Mouse (Mus musculus) adrenal gland (tissue): Measurements from ENCODE around the gene Rorc.

ENCODE experiments used
- intact Hi-C: fragments of 180-260 bp; cut with DNase I; formaldehyde crosslinking; loops from one replicate; pipeline ENCODE4 v1.15.1; 2025

Gene Rorc

DNA sequence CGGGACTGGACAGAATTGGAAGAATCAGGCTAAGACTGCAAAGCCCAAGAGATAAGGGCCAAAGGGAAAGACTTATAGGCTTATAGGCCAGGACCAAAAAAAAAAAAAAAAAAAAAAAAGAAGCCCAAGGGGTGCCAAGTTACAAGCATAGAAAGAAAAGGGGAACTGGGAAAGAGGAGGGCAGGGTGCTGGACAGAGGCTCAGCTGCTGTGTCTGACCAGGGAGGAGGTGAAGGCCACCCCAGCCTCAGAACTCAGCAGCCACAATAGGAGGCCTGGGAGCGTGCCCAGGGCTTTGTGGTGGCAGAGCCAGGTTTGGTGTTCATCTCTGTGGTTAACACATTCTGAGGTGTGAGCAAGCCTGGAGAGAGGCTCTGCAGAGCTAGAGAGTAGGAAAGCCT, 2.6 kb downstream of the Rorc start:
- intact Hi-C loops, result no loop called here

GRCm38 (mm10) chr3:94375861-94376260, 3.3 kb downstream of the Rorc start:
- intact Hi-C loops, result no loop called here

GRCm38 (mm10) chr3:94377028-94377923, 4.7 kb downstream of the Rorc start:
- intact Hi-C loops, result no loop called here

- intact Hi-C loops, result no loop called here
Observed at GRCm38 (mm10) chr3:94379831-94380510, 7.4 kb downstream of the Rorc start.

- intact Hi-C loops, result no loop called here
Observed at GRCm38 (mm10) chr3:94382308-94382707, 9.7 kb downstream of the Rorc start.

GRCm38 (mm10) chr3:94383476-94383875, 10.9 kb downstream of the Rorc start:
- intact Hi-C loops, result no loop called here

DNA sequence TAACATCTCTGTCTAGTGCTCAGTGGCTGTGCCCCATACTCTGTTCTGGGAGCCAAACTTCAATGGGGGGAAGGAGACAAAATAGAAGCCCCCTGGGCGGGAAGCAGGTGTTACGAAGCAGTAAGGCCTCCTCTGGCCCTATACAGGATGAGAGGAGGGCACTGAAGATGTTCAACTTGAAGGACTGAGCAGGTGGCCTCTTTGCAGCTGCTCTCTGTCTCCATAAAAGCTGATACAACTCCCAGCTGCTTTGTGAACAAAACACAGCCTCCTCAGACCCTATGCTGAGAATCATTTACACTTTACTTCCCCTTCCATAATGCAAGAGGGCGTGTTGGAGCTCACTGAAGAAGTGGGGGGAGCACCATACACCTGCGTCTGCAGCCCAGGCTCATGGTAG, 14.1 kb downstream of the Rorc start:
- intact Hi-C loops, result no loop called here

- intact Hi-C loops, result no loop called here
Observed at GRCm38 (mm10) chr3:94387391-94387790, 14.8 kb downstream of the Rorc start.

DNA sequence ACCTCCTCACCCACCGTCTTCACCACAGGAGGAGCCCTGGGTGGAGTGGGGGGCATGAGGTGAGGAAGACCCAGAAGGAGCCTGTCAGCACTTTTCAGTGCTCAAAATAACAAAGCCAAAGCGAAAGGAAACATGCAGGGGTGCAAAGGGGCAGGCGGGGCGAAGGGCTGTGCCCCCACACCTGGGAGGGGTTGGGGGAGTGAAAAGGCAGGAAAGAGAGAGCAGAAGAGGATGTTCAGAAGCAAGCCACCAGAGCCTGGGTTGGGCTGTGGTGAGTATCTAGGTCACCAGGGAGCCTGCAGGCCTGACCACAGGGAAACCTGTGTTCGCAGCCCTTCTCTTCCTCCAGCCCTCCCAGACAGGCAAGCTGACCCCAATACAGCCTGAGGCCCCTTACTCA, 15.5 kb downstream of the Rorc start:
- intact Hi-C loops, result no loop called here

DNA sequence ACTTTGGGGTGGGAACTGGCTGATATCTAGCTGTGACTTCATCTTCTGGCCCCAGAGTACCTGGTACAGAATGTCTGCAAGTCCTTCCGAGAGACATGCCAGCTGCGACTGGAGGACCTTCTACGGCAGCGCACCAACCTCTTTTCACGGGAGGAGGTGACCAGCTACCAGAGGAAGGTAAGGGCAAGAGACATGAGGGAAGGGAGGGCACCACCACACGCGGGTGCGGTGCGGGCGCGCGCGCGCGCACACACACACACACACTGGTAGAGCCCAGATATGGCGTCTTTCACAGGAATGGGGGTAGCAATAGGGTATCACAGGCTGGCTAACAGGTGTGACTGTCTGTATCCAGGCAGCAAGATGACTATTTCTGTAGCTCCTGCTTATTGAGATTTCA, 16.8 kb downstream of the Rorc start:
- intact Hi-C loops, result no loop called here

- intact Hi-C loops, result no loop called here
Observed at GRCm38 (mm10) chr3:94391001-94391400, 18.4 kb downstream of the Rorc start.

DNA sequence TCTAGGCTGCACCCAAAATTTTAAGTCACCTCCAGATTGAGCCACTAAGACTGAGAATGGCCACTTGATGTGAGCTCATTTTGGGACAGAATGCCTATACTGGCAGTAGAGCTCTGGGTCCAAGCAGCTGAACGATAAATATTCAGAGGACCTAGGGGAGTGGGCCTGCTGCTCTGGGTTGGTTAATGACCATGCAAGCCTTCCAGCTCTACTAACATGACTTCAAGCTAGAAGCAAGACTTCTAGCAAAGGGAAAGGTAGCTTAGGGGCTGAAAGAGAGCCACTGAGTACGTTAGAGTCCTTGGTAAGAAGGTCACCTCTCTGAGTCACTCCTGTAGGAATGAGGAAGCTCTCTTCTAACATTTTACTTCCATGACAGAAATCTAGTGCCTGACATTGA, 19.5 kb downstream of the Rorc start:
- intact Hi-C loops, result no loop called here

DNA sequence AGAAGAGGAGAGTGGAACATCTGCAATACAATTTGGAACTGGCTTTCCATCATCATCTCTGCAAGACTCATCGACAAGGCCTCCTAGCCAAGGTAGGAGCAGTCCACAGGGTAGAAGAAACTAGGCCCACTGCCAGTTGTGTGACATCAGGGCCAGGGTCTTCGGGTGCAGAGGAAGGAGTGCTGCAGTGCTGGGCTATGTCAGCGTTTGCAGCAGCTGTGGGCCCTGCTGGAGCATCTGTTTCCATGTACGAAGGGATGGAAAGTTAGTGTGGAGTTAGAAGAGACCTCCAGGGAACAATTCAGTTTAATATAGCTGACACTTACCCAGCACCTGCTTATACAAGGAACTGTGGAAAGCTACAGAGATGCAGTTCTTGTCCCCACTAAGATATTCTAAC, 20.5 kb downstream of the Rorc start:
- intact Hi-C loops, result no loop called here

- intact Hi-C loops, result no loop called here
Observed at GRCm38 (mm10) chr3:94396336-94396735, 23.7 kb downstream of the Rorc start.

GRCm38 (mm10) chr3:94396851-94397250, 24.3 kb downstream of the Rorc start:
- intact Hi-C loops, result no loop called here

- intact Hi-C loops, result no loop called here
Observed at GRCm38 (mm10) chr3:94398217-94398616, 25.6 kb downstream of the Rorc start, which contains the start of gene Lingo4. Gene Lingo4, plus strand, starts transcription at chr3:94398517.

DNA sequence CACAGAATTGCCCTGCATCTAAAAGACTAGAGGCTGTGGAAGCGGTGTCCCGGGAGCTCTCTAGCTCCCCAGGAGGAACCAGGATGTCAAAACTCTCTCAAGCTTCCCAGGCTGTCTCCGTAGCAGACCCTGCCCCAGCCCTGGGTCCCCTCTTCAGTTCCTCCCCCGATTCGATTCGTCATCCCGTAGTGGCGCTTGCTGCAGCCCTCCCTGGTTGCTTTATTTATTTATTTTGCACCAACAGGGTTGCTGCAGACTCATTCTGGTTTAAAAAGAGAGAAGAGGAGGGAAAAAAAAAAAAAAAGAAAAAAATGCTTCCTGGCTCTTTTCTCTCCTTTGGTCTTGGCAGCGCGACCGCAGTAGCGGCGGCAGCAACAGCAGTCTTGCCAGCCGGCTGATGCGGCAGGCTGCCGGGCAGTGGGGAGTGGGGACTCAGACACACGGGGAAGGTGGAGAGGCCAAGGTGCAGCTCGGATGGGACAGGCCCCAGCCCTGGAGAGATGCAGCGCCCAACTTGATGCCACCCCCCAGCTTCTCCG, 26.4 kb downstream of the Rorc start:
- intact Hi-C loops, result no loop called here

DNA sequence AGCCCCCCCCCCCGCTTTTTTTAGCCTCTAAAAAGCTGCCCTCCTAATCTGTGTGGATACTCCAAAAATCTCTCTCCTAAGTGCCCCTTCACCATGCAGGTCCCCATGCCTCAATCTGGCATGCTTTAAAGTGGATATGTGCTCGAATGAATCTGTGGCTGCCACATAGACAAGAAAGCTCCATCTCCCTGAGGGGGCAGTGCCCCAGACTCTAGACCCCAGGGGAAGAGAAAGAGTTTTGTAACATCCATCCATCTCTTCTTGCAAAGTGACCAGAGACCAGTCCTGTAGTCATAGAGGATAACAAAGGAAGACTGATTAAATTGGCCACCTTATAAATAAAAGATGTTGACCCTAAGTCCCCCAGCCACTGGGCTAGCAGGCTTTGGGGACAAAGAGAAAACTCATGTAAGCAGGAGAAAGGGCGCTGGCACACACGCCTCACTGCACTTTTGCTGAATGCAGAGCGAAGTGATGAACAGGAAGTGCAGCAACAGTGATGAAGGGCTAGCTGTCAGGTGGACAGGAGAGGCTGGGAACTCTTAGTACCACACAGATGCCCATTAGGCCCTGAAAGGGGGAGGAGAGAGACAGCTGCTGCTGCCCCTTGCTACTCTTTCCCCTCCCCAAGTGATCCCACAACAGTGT, 27.2 kb downstream of the Rorc start:
- intact Hi-C loops, result no loop called here

DNA sequence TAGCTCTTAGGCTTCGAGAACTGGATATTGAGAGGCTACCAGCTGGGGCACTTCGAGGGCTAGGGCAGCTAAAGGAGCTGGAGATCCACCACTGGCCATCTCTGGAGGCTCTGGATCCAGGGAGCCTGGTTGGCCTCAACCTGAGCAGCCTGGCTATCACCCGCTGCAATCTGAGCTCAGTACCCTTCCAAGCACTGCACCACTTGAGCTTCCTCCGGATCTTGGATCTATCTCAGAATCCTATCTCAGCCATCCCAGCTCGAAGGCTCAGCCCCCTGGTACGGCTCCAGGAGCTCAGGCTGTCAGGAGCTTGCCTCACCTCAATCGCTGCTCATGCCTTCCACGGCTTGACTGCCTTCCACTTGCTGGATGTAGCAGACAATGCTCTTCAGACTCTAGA, 29.9 kb downstream of the Rorc start:
- intact Hi-C loops, result no loop called here

DNA sequence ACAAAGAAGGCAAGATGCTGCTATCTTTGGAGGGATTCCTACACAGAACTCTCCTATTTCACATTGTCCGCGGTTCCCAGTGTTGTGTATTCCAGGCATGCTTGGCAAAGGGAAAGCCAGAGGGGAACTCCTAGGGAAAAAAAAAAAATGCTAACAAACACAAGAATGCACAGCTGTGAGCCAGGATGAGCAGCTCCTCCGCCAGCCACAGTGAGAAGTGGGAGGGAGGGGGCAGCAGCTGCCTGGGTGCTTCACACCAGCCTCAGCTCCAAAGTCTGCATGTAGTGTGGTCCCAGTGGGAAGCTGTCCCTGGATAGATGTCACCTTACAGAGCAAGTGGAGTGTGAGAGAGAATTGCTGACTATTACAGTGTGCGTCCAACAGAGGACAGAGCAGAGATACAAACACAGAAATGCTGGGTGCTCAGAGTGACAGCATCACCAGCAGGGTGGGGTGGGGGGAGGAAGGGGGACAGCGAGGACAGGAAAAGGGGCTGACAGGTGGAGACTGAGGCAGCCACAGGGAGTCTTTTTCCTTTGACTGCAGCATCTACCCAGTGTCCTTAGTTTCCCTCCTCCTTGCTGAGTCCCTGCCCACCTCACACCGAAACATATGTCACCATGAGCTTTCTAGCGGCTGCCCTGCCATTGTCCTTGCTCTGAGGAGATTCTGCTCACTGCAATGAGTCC, 31.9 kb downstream of the Rorc start:
- intact Hi-C loops, result no loop called here

DNA sequence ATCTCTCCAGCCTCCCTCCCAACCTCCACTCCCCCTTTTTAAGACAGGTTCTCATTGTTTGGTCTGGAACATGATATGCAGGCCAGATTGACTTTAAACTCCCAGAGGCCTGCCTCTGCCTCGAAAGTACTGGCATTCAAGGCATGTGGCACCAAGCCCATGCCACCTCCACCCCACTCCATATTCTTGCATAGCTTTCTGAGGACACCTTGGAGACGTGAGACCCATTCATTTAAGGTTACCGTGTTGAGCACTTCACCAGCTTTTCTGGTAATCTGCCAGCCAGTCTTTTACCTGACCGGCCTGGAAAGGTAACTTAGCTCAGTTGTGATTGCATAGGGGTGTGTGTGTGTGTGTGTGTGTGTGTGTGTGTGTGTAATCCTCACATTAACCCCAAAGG, 33.0 kb downstream of the Rorc start:
- intact Hi-C loops, result no loop called here
